Mouse (Mus musculus): Measurements from ENCODE around the gene Dnajb6. TPM values are rescaled to one million over a fixed set of nuclear protein-coding genes. Genes with fewer than 3 reads are reported as not detected.

Dnajb6 gene
- polyA plus RNA-seq, 1 experiment from 2014 or later = 133 TPM

DNA sequence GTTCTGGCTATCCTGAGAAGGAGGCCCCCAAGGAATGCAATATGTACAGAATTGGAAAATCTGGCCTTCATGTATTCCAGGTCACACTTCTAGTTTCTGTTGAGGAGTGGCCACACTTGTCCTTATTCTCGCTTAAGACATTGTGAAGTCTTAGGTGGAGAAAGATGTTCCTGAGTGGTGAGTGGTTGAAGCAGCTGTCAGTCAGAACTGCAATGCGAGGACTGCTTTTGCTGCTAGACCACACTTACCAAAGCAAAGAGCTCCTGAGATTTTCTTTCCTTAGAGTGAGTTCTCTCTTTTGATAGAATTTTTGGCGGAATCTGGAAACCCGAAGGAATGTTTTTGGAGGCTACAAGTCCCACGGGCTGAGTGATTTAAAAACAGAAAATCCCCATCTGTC, 112.0 kb downstream of the Dnajb6 start:
- H3K4me3 ChIP-seq (ENCODE audit: low read depth, low read length) = no peak overlapping the region
- no peak overlapping the region for H3K9ac ChIP-seq (ENCODE audit: low read depth, low read length)
- H3K27ac ChIP-seq (replicated peaks; ENCODE audit: low read depth, low read length) = no peak overlapping the region
- no peaks in the 10 kb centered on the region for H3K4me1 ChIP-seq (ENCODE audit: control insufficient read depth, insufficient read depth, low read length)
- no peak overlapping the region for H3K4me2 ChIP-seq (ENCODE audit: low read depth, low read length)
- no peaks in the 10 kb centered on the region for H3K27me3 ChIP-seq (replicated peaks; ENCODE audit: control insufficient read depth, insufficient read depth, low read length)
- no peaks in the 10 kb centered on the region for H3K9me3 ChIP-seq (ENCODE audit: control insufficient read depth, low read length)
- no peak for ATAC-seq (ENCODE audit: low read depth)
- 78% methylated on average over 5 of the region's 5 CpGs for WGBS
- no peaks in the 10 kb centered on the region for H3K36me3 ChIP-seq (ENCODE audit: control insufficient read depth, insufficient read depth, low read length)
- DNase-seq (ENCODE audit: low spot score) = no peak

DNA sequence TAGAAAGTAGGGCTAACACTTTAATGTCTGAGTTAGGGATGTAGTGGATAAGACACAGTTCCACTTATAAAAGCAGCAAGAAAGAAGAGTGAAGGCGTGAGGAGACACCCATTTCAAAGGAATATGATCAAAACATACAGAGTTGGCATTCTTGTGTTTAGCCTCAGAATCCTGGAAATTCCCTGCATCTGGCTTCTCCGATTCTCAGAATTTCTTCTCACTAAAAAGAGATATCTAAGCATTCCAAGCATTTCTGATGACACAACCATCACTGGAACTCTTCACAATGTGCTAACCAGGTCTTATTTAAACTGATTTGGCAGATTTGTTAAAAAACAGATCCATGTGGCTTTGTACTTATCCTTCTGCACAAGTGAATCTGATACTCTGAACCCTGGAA, 112.6 kb downstream of the Dnajb6 start:
- Histone ChIP-seq H3K4me3 (ENCODE audit: low read depth, low read length) (no peak overlapping the region), H3K4me1 (ENCODE audit: control insufficient read depth, insufficient read depth, low read length) (no peaks in the 10 kb centered on the region), H3K27me3 (replicated peaks; ENCODE audit: control insufficient read depth, insufficient read depth, low read length) (no peaks in the 10 kb centered on the region), H3K36me3 (ENCODE audit: control insufficient read depth, insufficient read depth, low read length) (no peaks in the 10 kb centered on the region), H3K9me3 (ENCODE audit: control insufficient read depth, low read length) (no peaks in the 10 kb centered on the region), H3K4me2 (ENCODE audit: low read depth, low read length) (no peak overlapping the region), H3K9ac (ENCODE audit: low read depth, low read length) (no peak overlapping the region), H3K27ac (replicated peaks; ENCODE audit: low read depth, low read length) (no peak overlapping the region)
- WGBS = 56% methylated on average over 2 of the region's 2 CpGs
- ATAC-seq (ENCODE audit: low read depth) = no peak
- DNase-seq (ENCODE audit: low spot score) = no peak

DNA sequence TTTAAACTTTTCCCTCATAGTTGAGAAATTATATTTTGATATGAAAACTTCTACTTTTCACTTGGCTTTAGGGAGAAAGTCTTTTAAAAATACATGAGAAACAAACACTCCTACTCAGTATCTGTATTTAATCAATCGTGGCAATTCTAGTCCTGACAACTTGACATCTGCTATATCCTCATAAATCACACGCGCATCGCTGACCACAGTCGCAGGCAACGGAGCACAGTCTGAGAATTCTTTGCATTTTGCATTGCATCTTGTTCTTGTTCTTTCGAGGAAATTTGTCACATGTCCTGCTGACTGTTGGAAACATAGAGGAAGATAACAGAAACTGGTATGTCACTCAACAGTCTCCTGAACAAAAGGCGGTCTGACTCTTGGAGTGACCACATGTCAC, 116.9 kb downstream of the Dnajb6 start:
- 51% methylated on average over 8 of the region's 8 CpGs for WGBS
- no peaks in the 10 kb centered on the region for H3K36me3 ChIP-seq (ENCODE audit: control insufficient read depth, insufficient read depth, low read length)
- no peaks in the 10 kb centered on the region for H3K27me3 ChIP-seq (replicated peaks; ENCODE audit: control insufficient read depth, insufficient read depth, low read length)
- no peak for DNase-seq (ENCODE audit: low spot score)
- H3K27ac ChIP-seq (replicated peaks; ENCODE audit: low read depth, low read length) = no peak overlapping the region
- ATAC-seq (ENCODE audit: low read depth) = no peak
- H3K4me2 ChIP-seq (ENCODE audit: low read depth, low read length) = no peak overlapping the region
- no peak overlapping the region for H3K4me3 ChIP-seq (ENCODE audit: low read depth, low read length)
- no peak overlapping the region for H3K9ac ChIP-seq (ENCODE audit: low read depth, low read length)
- H3K9me3 ChIP-seq (ENCODE audit: control insufficient read depth, low read length) = no peaks in the 10 kb centered on the region
- H3K4me1 ChIP-seq (ENCODE audit: control insufficient read depth, insufficient read depth, low read length) = no peaks in the 10 kb centered on the region

GRCm38 (mm10) chr5:29853035-29853434, 117.5 kb downstream of the Dnajb6 start:
- H3K27me3 ChIP-seq (replicated peaks; ENCODE audit: control insufficient read depth, insufficient read depth, low read length) = no peaks in the 10 kb centered on the region
- H3K36me3 ChIP-seq (ENCODE audit: control insufficient read depth, insufficient read depth, low read length) = no peaks in the 10 kb centered on the region
- H3K4me1 ChIP-seq (ENCODE audit: control insufficient read depth, insufficient read depth, low read length) = no peaks in the 10 kb centered on the region
- no peaks in the 10 kb centered on the region for H3K9me3 ChIP-seq (ENCODE audit: control insufficient read depth, low read length)
- no peak overlapping the region for H3K4me2 ChIP-seq (ENCODE audit: low read depth, low read length)
- H3K9ac ChIP-seq (ENCODE audit: low read depth, low read length) = no peak overlapping the region
- H3K4me3 ChIP-seq (ENCODE audit: low read depth, low read length) = no peak overlapping the region
- no peak for DNase-seq (ENCODE audit: low spot score)
- ATAC-seq (ENCODE audit: low read depth) = no peak
- 86% methylated on average over 1 of the region's 1 CpGs for WGBS
- no peak overlapping the region for H3K27ac ChIP-seq (replicated peaks; ENCODE audit: low read depth, low read length)

- WGBS = 74% methylated on average over 5 of the region's 5 CpGs
Measured at GRCm38 (mm10) chr5:29854376-29854775, 118.9 kb downstream of the Dnajb6 start.

DNA sequence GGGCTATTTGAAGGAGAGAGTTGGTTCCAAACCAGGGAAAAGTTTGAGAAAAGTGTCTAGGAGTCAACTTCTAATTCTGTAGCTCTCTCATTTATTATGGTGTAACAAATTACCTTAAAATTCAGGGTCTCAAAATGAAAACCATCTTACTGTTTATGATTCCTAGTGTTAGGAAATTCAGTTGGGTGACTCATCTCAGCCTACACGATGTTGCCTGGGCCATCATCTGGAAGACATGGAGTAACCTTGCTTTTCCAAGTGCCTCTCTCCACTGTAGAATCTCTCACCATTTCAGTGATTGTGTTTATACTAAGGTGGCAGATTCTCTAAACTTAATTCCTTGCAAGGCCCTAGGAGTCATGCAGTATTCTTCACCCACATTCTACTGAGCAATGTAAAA, 119.5 kb downstream of the Dnajb6 start:
- no peak overlapping the region for H3K4me2 ChIP-seq (ENCODE audit: low read depth, low read length)
- no peaks in the 10 kb centered on the region for H3K9me3 ChIP-seq (ENCODE audit: control insufficient read depth, low read length)
- DNase-seq (ENCODE audit: low spot score) = no peak
- H3K4me3 ChIP-seq (ENCODE audit: low read depth, low read length) = no peak overlapping the region
- H3K27me3 ChIP-seq (replicated peaks; ENCODE audit: control insufficient read depth, insufficient read depth, low read length) = no peaks in the 10 kb centered on the region
- no peak overlapping the region for H3K9ac ChIP-seq (ENCODE audit: low read depth, low read length)
- H3K36me3 ChIP-seq (ENCODE audit: control insufficient read depth, insufficient read depth, low read length) = no peaks in the 10 kb centered on the region
- WGBS = 59% methylated on average over 1 of the region's 1 CpGs
- H3K4me1 ChIP-seq (ENCODE audit: control insufficient read depth, insufficient read depth, low read length) = no peaks in the 10 kb centered on the region
- ATAC-seq (ENCODE audit: low read depth) = no peak
- no peak overlapping the region for H3K27ac ChIP-seq (replicated peaks; ENCODE audit: low read depth, low read length)

More at GRCm38 (mm10) chr5:29854376-29854775, 118.9 kb downstream of the Dnajb6 start:
- Histone ChIP-seq H3K4me2 (ENCODE audit: low read depth, low read length) (no peak overlapping the region), H3K9ac (ENCODE audit: low read depth, low read length) (no peak overlapping the region), H3K4me3 (ENCODE audit: low read depth, low read length) (no peak overlapping the region), H3K27ac (replicated peaks; ENCODE audit: low read depth, low read length) (no peak overlapping the region), H3K9me3 (ENCODE audit: control insufficient read depth, low read length) (no peaks in the 10 kb centered on the region), H3K36me3 (ENCODE audit: control insufficient read depth, insufficient read depth, low read length) (no peaks in the 10 kb centered on the region), H3K27me3 (replicated peaks; ENCODE audit: control insufficient read depth, insufficient read depth, low read length) (no peaks in the 10 kb centered on the region), H3K4me1 (ENCODE audit: control insufficient read depth, insufficient read depth, low read length) (no peaks in the 10 kb centered on the region)
- DNase-seq (ENCODE audit: low spot score) (no peak), ATAC-seq (ENCODE audit: low read depth) (no peak)

DNA sequence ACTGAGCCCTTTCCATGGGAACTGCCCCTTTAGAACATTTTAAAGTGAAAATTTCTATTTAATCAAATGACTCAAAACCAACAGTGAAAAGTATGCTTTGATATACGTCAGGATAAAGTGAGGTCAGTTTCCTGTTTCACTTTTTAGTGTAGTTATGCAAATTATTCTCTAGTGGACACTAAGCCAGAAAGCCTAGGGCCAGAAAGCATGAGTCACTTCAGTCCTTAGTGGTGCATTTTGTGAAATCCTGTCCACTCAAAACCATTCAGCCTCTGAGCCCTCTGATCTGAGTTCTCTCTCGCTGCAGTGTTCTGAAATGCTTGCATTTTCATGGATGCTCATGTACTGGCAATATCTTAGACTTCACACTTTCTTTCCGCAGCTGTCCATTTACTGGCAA, 126.0 kb downstream of the Dnajb6 start:
- Histone ChIP-seq H3K9ac (ENCODE audit: low read depth, low read length) (no peak overlapping the region), H3K27me3 (replicated peaks; ENCODE audit: control insufficient read depth, insufficient read depth, low read length) (no peaks in the 10 kb centered on the region), H3K4me3 (ENCODE audit: low read depth, low read length) (no peak overlapping the region), H3K9me3 (ENCODE audit: control insufficient read depth, low read length) (no peaks in the 10 kb centered on the region), H3K36me3 (ENCODE audit: control insufficient read depth, insufficient read depth, low read length) (no peaks in the 10 kb centered on the region), H3K4me1 (ENCODE audit: control insufficient read depth, insufficient read depth, low read length) (0 out of 2 replicates have a peak, but pooled peaks cover 4% of the 10 kb centered on the region), H3K4me2 (ENCODE audit: low read depth, low read length) (no peak overlapping the region), H3K27ac (replicated peaks; ENCODE audit: low read depth, low read length) (no peak overlapping the region)
- ATAC-seq (ENCODE audit: low read depth) (no peak), DNase-seq (ENCODE audit: low spot score) (no peak)
- 61% methylated on average over 3 of the region's 3 CpGs for WGBS

- 0 out of 2 replicates have a peak, but pooled peaks cover 4% of the 10 kb centered on the region for H3K4me1 ChIP-seq (ENCODE audit: control insufficient read depth, insufficient read depth, low read length)
- H3K4me2 ChIP-seq (ENCODE audit: low read depth, low read length) = no peak overlapping the region
- no peak overlapping the region for H3K27ac ChIP-seq (replicated peaks; ENCODE audit: low read depth, low read length)
- no peaks in the 10 kb centered on the region for H3K36me3 ChIP-seq (ENCODE audit: control insufficient read depth, insufficient read depth, low read length)
- ATAC-seq (ENCODE audit: low read depth) (no peak), DNase-seq (ENCODE audit: low spot score) (no peak)
- no peak overlapping the region for H3K4me3 ChIP-seq (ENCODE audit: low read depth, low read length)
- H3K9me3 ChIP-seq (ENCODE audit: control insufficient read depth, low read length) = no peaks in the 10 kb centered on the region
- H3K27me3 ChIP-seq (replicated peaks; ENCODE audit: control insufficient read depth, insufficient read depth, low read length) = no peaks in the 10 kb centered on the region
- no peak overlapping the region for H3K9ac ChIP-seq (ENCODE audit: low read depth, low read length)
- 93% methylated on average over 5 of the region's 5 CpGs for WGBS
Measured at GRCm38 (mm10) chr5:29862388-29862787, 126.9 kb downstream of the Dnajb6 start.

DNA sequence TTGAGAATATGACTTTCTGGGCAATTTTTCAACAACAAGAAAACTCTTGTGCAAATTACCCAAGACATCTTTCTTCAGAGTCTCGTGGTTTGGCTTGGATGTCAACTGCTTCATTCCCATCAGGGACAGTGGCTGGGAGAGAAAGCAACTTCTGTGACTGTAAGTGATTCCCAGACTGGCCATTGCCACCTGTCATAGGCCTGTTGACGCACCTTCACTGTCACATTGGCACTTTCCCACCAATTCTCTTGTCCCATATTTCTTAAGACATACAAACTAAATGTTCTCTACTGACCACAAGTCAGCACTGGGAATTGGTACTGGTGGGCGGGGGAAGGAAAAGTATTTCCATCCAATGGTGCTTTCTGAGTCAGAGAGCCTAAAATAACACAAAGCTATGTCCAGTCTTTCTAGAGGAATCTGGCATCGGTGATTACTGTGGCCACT, 128.8 kb downstream of the Dnajb6 start:
- 0 out of 2 replicates have a peak, but pooled peaks cover 4% of the 10 kb centered on the region for H3K4me1 ChIP-seq (ENCODE audit: control insufficient read depth, insufficient read depth, low read length)
- H3K4me3 ChIP-seq (ENCODE audit: low read depth, low read length) = no peak overlapping the region
- no peak overlapping the region for H3K9ac ChIP-seq (ENCODE audit: low read depth, low read length)
- H3K27ac ChIP-seq (replicated peaks; ENCODE audit: low read depth, low read length) = no peak overlapping the region
- 72% methylated on average over 4 of the region's 4 CpGs for WGBS
- no peak overlapping the region for H3K4me2 ChIP-seq (ENCODE audit: low read depth, low read length)
- no peak for ATAC-seq (ENCODE audit: low read depth)
- H3K27me3 ChIP-seq (replicated peaks; ENCODE audit: control insufficient read depth, insufficient read depth, low read length) = no peaks in the 10 kb centered on the region
- H3K36me3 ChIP-seq (ENCODE audit: control insufficient read depth, insufficient read depth, low read length) = no peaks in the 10 kb centered on the region
- H3K9me3 ChIP-seq (ENCODE audit: control insufficient read depth, low read length) = no peaks in the 10 kb centered on the region
- DNase-seq (ENCODE audit: low spot score) = peak; percentile 41
